Mouse (Mus musculus): ENCODE data around the gene Uhrf1bp1l. TPM values are rescaled to one million over a fixed set of nuclear protein-coding genes. Genes with fewer than 3 reads are reported as not detected.

The Uhrf1bp1l gene
- polyA plus RNA-seq, 1 experiment from 2014 or later, result 24.6 TPM

- H3K27me3 ChIP-seq (ENCODE audit: control insufficient read depth, insufficient read depth, low read length), result no peaks in the 10 kb centered on the region
- no peak overlapping the region for H3K27ac ChIP-seq (replicated peaks; ENCODE audit: low read depth, low read length)
- no peaks in the 10 kb centered on the region for H3K9me3 ChIP-seq (replicated peaks; ENCODE audit: control insufficient read depth, low read length)
- no peak for DNase-seq (ENCODE audit: low spot score)
- no peak for ATAC-seq (replicated peaks; ENCODE audit: insufficient number of reproducible peaks, low FRiP score, low TSS enrichment, low read depth)
- H3K4me2 ChIP-seq (ENCODE audit: low read depth, low read length), result no peak overlapping the region
- H3K4me3 ChIP-seq (ENCODE audit: low read depth, low read length), result no peak overlapping the region
- H3K9ac ChIP-seq (replicated peaks; ENCODE audit: low read length), result no peak overlapping the region
- WGBS, result 91% methylated on average over 3 of the region's 3 CpGs
- H3K36me3 ChIP-seq (replicated peaks; ENCODE audit: control insufficient read depth, insufficient read depth, low read depth, low read length), result no peaks in the 10 kb centered on the region
- no peaks in the 10 kb centered on the region for H3K4me1 ChIP-seq (ENCODE audit: control insufficient read depth, insufficient read depth, low read length)
These were observed 6.9 kb upstream of the Uhrf1bp1l start for GRCm38 (mm10) chr10:89737887-89738286.

GRCm38 (mm10) chr10:89738395-89738794, 6.4 kb upstream of the Uhrf1bp1l start:
- Histone ChIP-seq H3K9ac (replicated peaks; ENCODE audit: low read length) (no peak overlapping the region), H3K27me3 (ENCODE audit: control insufficient read depth, insufficient read depth, low read length) (no peaks in the 10 kb centered on the region), H3K4me2 (ENCODE audit: low read depth, low read length) (no peak overlapping the region), H3K4me1 (ENCODE audit: control insufficient read depth, insufficient read depth, low read length) (no peaks in the 10 kb centered on the region), H3K4me3 (ENCODE audit: low read depth, low read length) (no peak overlapping the region), H3K36me3 (replicated peaks; ENCODE audit: control insufficient read depth, insufficient read depth, low read depth, low read length) (no peaks in the 10 kb centered on the region), H3K27ac (replicated peaks; ENCODE audit: low read depth, low read length) (no peak overlapping the region), H3K9me3 (replicated peaks; ENCODE audit: control insufficient read depth, low read length) (no peaks in the 10 kb centered on the region)
- no peak for ATAC-seq (replicated peaks; ENCODE audit: insufficient number of reproducible peaks, low FRiP score, low TSS enrichment, low read depth)
- DNase-seq (ENCODE audit: low spot score), result no peak
- WGBS, result 92% methylated on average over 9 of the region's 9 CpGs

GRCm38 (mm10) chr10:89739703-89740102, 5.1 kb upstream of the Uhrf1bp1l start:
- H3K27ac ChIP-seq (replicated peaks; ENCODE audit: low read depth, low read length), result no peak overlapping the region
- no peaks in the 10 kb centered on the region for H3K9me3 ChIP-seq (replicated peaks; ENCODE audit: control insufficient read depth, low read length)
- no peaks in the 10 kb centered on the region for H3K4me1 ChIP-seq (ENCODE audit: control insufficient read depth, insufficient read depth, low read length)
- H3K9ac ChIP-seq (replicated peaks; ENCODE audit: low read length), result no peak overlapping the region
- no peak overlapping the region for H3K4me2 ChIP-seq (ENCODE audit: low read depth, low read length)
- no peaks in the 10 kb centered on the region for H3K27me3 ChIP-seq (ENCODE audit: control insufficient read depth, insufficient read depth, low read length)
- H3K4me3 ChIP-seq (ENCODE audit: low read depth, low read length), result no peak overlapping the region
- 51% methylated on average over 7 of the region's 7 CpGs for WGBS
- H3K36me3 ChIP-seq (replicated peaks; ENCODE audit: control insufficient read depth, insufficient read depth, low read depth, low read length), result no peaks in the 10 kb centered on the region
- no peak for DNase-seq (ENCODE audit: low spot score)
- no peak for ATAC-seq (replicated peaks; ENCODE audit: insufficient number of reproducible peaks, low FRiP score, low TSS enrichment, low read depth)

- no peak overlapping the region for H3K4me2 ChIP-seq (ENCODE audit: low read depth, low read length)
- WGBS, result 80% methylated on average over 6 of the region's 6 CpGs
- no peak for DNase-seq (ENCODE audit: low spot score)
- no peak overlapping the region for H3K4me3 ChIP-seq (ENCODE audit: low read depth, low read length)
- H3K36me3 ChIP-seq (replicated peaks; ENCODE audit: control insufficient read depth, insufficient read depth, low read depth, low read length), result no peaks in the 10 kb centered on the region
- H3K27me3 ChIP-seq (ENCODE audit: control insufficient read depth, insufficient read depth, low read length), result no peaks in the 10 kb centered on the region
- ATAC-seq (replicated peaks; ENCODE audit: insufficient number of reproducible peaks, low FRiP score, low TSS enrichment, low read depth), result no peak
- no peaks in the 10 kb centered on the region for H3K9me3 ChIP-seq (replicated peaks; ENCODE audit: control insufficient read depth, low read length)
- no peak overlapping the region for H3K9ac ChIP-seq (replicated peaks; ENCODE audit: low read length)
- no peak overlapping the region for H3K27ac ChIP-seq (replicated peaks; ENCODE audit: low read depth, low read length)
- no peaks in the 10 kb centered on the region for H3K4me1 ChIP-seq (ENCODE audit: control insufficient read depth, insufficient read depth, low read length)
These were observed 3.8 kb upstream of the Uhrf1bp1l start for GRCm38 (mm10) chr10:89740995-89741394.

GRCm38 (mm10) chr10:89743266-89743665, 1.5 kb upstream of the Uhrf1bp1l start:
- Histone ChIP-seq H3K36me3 (replicated peaks; ENCODE audit: control insufficient read depth, insufficient read depth, low read depth, low read length) (no peaks in the 10 kb centered on the region), H3K27ac (replicated peaks; ENCODE audit: low read depth, low read length) (no peak overlapping the region), H3K4me3 (ENCODE audit: low read depth, low read length) (no peak overlapping the region), H3K4me1 (ENCODE audit: control insufficient read depth, insufficient read depth, low read length) (no peaks in the 10 kb centered on the region), H3K9me3 (replicated peaks; ENCODE audit: control insufficient read depth, low read length) (no peaks in the 10 kb centered on the region), H3K9ac (replicated peaks; ENCODE audit: low read length) (no peak overlapping the region), H3K4me2 (ENCODE audit: low read depth, low read length) (no peak overlapping the region), H3K27me3 (ENCODE audit: control insufficient read depth, insufficient read depth, low read length) (no peaks in the 10 kb centered on the region)
- WGBS, result 91% methylated on average over 4 of the region's 4 CpGs
- no peak for ATAC-seq (replicated peaks; ENCODE audit: insufficient number of reproducible peaks, low FRiP score, low TSS enrichment, low read depth)
- no peak for DNase-seq (ENCODE audit: low spot score)

GRCm38 (mm10) chr10:89744341-89744740, 450 bp upstream of the Uhrf1bp1l start:
- H3K4me2 ChIP-seq (ENCODE audit: low read depth, low read length), result peak overlapping the region; percentile 34
- H3K36me3 ChIP-seq (replicated peaks; ENCODE audit: control insufficient read depth, insufficient read depth, low read depth, low read length), result no peaks in the 10 kb centered on the region
- H3K9me3 ChIP-seq (replicated peaks; ENCODE audit: control insufficient read depth, low read length), result no peaks in the 10 kb centered on the region
- H3K4me3 ChIP-seq (ENCODE audit: low read depth, low read length), result peak overlapping the region; percentile 88
- no peak overlapping the region for H3K27ac ChIP-seq (replicated peaks; ENCODE audit: low read depth, low read length)
- DNase-seq (ENCODE audit: low spot score) (no peak), ATAC-seq (replicated peaks; ENCODE audit: insufficient number of reproducible peaks, low FRiP score, low TSS enrichment, low read depth) (no peak)
- no peaks in the 10 kb centered on the region for H3K27me3 ChIP-seq (ENCODE audit: control insufficient read depth, insufficient read depth, low read length)
- no peaks in the 10 kb centered on the region for H3K4me1 ChIP-seq (ENCODE audit: control insufficient read depth, insufficient read depth, low read length)
- H3K9ac ChIP-seq (replicated peaks; ENCODE audit: low read length), result no peak overlapping the region
- WGBS, result 30% methylated on average over 3 of the region's 3 CpGs

- Histone ChIP-seq H3K27ac (replicated peaks; ENCODE audit: low read depth, low read length) (no peak overlapping the region), H3K36me3 (replicated peaks; ENCODE audit: control insufficient read depth, insufficient read depth, low read depth, low read length) (no peaks in the 10 kb centered on the region), H3K4me1 (ENCODE audit: control insufficient read depth, insufficient read depth, low read length) (no peaks in the 10 kb centered on the region), H3K4me2 (ENCODE audit: low read depth, low read length) (peak overlapping the region; percentile 58), H3K9ac (replicated peaks; ENCODE audit: low read length) (peak overlapping the region; percentile 95), H3K27me3 (ENCODE audit: control insufficient read depth, insufficient read depth, low read length) (no peaks in the 10 kb centered on the region), H3K4me3 (ENCODE audit: low read depth, low read length) (peak overlapping the region; percentile 88), H3K9me3 (replicated peaks; ENCODE audit: control insufficient read depth, low read length) (no peaks in the 10 kb centered on the region)
- ATAC-seq (replicated peaks; ENCODE audit: insufficient number of reproducible peaks, low FRiP score, low TSS enrichment, low read depth), result no peak
- no peak for DNase-seq (ENCODE audit: low spot score)
- 0% methylated on average over 14 of the region's 14 CpGs for WGBS
These were observed 852 bp downstream of the Uhrf1bp1l start for GRCm38 (mm10) chr10:89745666-89746020.

GRCm38 (mm10) chr10:89746581-89746980, 1.8 kb downstream of the Uhrf1bp1l start:
- Histone ChIP-seq H3K27ac (replicated peaks; ENCODE audit: low read depth, low read length) (no peak overlapping the region), H3K4me3 (ENCODE audit: low read depth, low read length) (no peak overlapping the region), H3K4me2 (ENCODE audit: low read depth, low read length) (no peak overlapping the region), H3K27me3 (ENCODE audit: control insufficient read depth, insufficient read depth, low read length) (no peaks in the 10 kb centered on the region), H3K36me3 (replicated peaks; ENCODE audit: control insufficient read depth, insufficient read depth, low read depth, low read length) (no peaks in the 10 kb centered on the region), H3K9ac (replicated peaks; ENCODE audit: low read length) (no peak overlapping the region), H3K9me3 (replicated peaks; ENCODE audit: control insufficient read depth, low read length) (no peaks in the 10 kb centered on the region), H3K4me1 (ENCODE audit: control insufficient read depth, insufficient read depth, low read length) (no peaks in the 10 kb centered on the region)
- ATAC-seq (replicated peaks; ENCODE audit: insufficient number of reproducible peaks, low FRiP score, low TSS enrichment, low read depth), result no peak
- DNase-seq (ENCODE audit: low spot score), result no peak
- WGBS, result 77% methylated on average over 3 of the region's 3 CpGs

Data from embryonic facial prominence, embryonic 11.5 days (tissue).